ENCODE assay signal across 15 mouse cellular contexts in genomic region chr4:129373202-129373976, GRCm38 (mm10). TPM values are rescaled to one million over a fixed set of nuclear protein-coding genes. Genes with fewer than 3 reads are reported as not detected.
DNase-seq lines count a peak whose midpoint lies in the region; ATAC-seq and TF ChIP-seq lines count a peak whose summit lies in the region.
"Had no signal": no experiment of that assay in that cellular context is flagged by ENCODE, and none has a peak within 500 bp of the region (broad histone marks: within the 10 kb centered on the region; RNA-seq: fewer than 3 reads in every experiment).

No protein-coding gene starts in this region.

- no peaks in the 10 kb centered on the region for H3K36me3 ChIP-seq in kidney, postnatal 0 days (ENCODE audit: insufficient read depth, low read length)
- H3K36me3 ChIP-seq: embryonic facial prominence, embryonic 12.5 days; neural tube, embryonic 12.5 days had no signal

- 0 out of 2 replicates have a peak, but pooled peaks cover 8% of the 10 kb centered on the region for H3K4me1 ChIP-seq in kidney, postnatal 0 days (replicated peaks; ENCODE audit: insufficient read depth, low read length)
- H3K4me1 ChIP-seq in bone marrow, adult 2 months (ENCODE audit: control insufficient read depth, insufficient read depth, low read length): peaks cover 3% of the 10 kb centered on the region
- H3K4me1 ChIP-seq: embryonic facial prominence, embryonic 12.5 days had no signal

- no peak overlapping the region for H3K27ac ChIP-seq in kidney, postnatal 0 days
- H3K27ac ChIP-seq in bone marrow, adult 2 months (ENCODE audit: control insufficient read depth, insufficient read depth, low read depth, low read length, poor library complexity): 0 out of 2 replicates have a peak overlapping the region, but pooled peaks have one; percentile 6
- H3K27ac ChIP-seq: embryonic facial prominence, embryonic 12.5 days; forebrain, embryonic 13.5 days; midbrain, embryonic 13.5 days; neural tube, embryonic 12.5 days had no signal

- no peak for TF ChIP-seq CTCF in kidney, postnatal 0 days (IDR thresholded peaks at IDR 0.05; ENCODE audit: low read depth)
- no peak for TF ChIP-seq CTCF in bone marrow, adult 2 months (IDR thresholded peaks at IDR 0.05; ENCODE audit: control insufficient read depth, insufficient read depth, low read length)

- H3K9ac ChIP-seq in kidney, postnatal 0 days (ENCODE audit: low read depth, low read length): no peak overlapping the region
- H3K9ac ChIP-seq: embryonic facial prominence, embryonic 12.5 days; forebrain, embryonic 13.5 days; midbrain, embryonic 13.5 days; neural tube, embryonic 12.5 days had no signal

- H3K27me3 ChIP-seq in kidney, postnatal 0 days (ENCODE audit: insufficient read depth, low read length): no peaks in the 10 kb centered on the region
- H3K27me3 ChIP-seq: neural tube, embryonic 12.5 days had no signal

- H3K4me3 ChIP-seq in kidney, postnatal 0 days (replicated peaks; ENCODE audit: low read depth, low read length): no peak overlapping the region
- H3K4me3 ChIP-seq in bone marrow, adult 2 months (replicated peaks; ENCODE audit: control insufficient read depth, low read depth, low read length): no peak overlapping the region
- H3K4me3 ChIP-seq: embryonic facial prominence, embryonic 12.5 days; forebrain, embryonic 13.5 days; midbrain, embryonic 13.5 days; neural tube, embryonic 12.5 days had no signal

- no peaks in the 10 kb centered on the region for H3K9me3 ChIP-seq in kidney, postnatal 0 days (replicated peaks; ENCODE audit: low read length)
- H3K9me3 ChIP-seq: embryonic facial prominence, embryonic 12.5 days; forebrain, embryonic 13.5 days; midbrain, embryonic 13.5 days; neural tube, embryonic 12.5 days had no signal

- no peak for TF ChIP-seq POLR2A in bone marrow, adult 2 months (IDR thresholded peaks at IDR 0.05; ENCODE audit: borderline replicate concordance, control insufficient read depth, low read depth, low read length)

- DNase-seq in kidney, postnatal 0 days (ENCODE audit: low spot score): peak; percentile 49
- no peak for DNase-seq in kidney, adult 9 months
- DNase-seq in CD4-positive helper T cell, adult 2 months (ENCODE audit: low read depth, low spot score): peak; percentile 27
- no peak for DNase-seq in yolk sac, embryonic 10.5 days (ENCODE audit: low spot score)
- no peak for DNase-seq in gastrocnemius, adult 18-20 months (ENCODE audit: low spot score)
- no peak for DNase-seq in cerebellum, adult 18-20 months
- DNase-seq: adrenal gland, postnatal 36 days; cerebellum, adult 11-12 months; lung, postnatal 14 days had no signal

- no peak overlapping the region for H3K4me2 ChIP-seq in kidney, postnatal 0 days (ENCODE audit: low read length)
- H3K4me2 ChIP-seq: embryonic facial prominence, embryonic 12.5 days; forebrain, embryonic 13.5 days; midbrain, embryonic 13.5 days; neural tube, embryonic 12.5 days had no signal

- WGBS in kidney, postnatal 0 days: 41% methylated on average over 8 of the region's 8 CpGs
- 46% methylated on average over 8 of the region's 8 CpGs for WGBS in bone marrow, adult 2 months

- no peak for ATAC-seq in kidney, postnatal 0 days (replicated peaks; ENCODE audit: low FRiP score, low read depth)
- ATAC-seq in megakaryocyte progenitor cell, adult 5-6 weeks (replicated peaks; ENCODE audit: poor library complexity): 0 out of 2 replicates have a peak, but pooled peaks have one; percentile 30
- ATAC-seq: forebrain, embryonic 13.5 days; midbrain, embryonic 13.5 days had no signal

RNA-seq across cellular contexts. Expression of gene Zbtb8a, which starts 4.5 kb away (rescaled TPM):
- polyA plus RNA-seq in kidney, postnatal 0 days (2015; fragmentation: Nextera tagmentation; extraction: Ambion mirVana): 12.3 and 13.7 TPM in 2 replicates
- 1.3 and 4.9 TPM in 2 replicates for polyA plus RNA-seq in bone marrow, adult 2 months (2011; ENCODE audit: insufficient read depth, insufficient read length, low replicate concordance, missing spikeins)
- total RNA-seq in megakaryocyte progenitor cell, adult 5-6 weeks (2015): 2.1 and 2.6 TPM in 2 replicates
- 5.4 and 7.3 TPM in 2 replicates for total RNA-seq in megakaryocyte progenitor cell, adult 5-6 weeks (2017)
- under 1 TPM; 0.59 to 0.82 TPM for total RNA-seq in gastrocnemius, adult 18-20 months (2021)

RNA-seq across cellular contexts. Expression of gene Zbtb8os, which starts 37.9 kb away (rescaled TPM):
- polyA plus RNA-seq in kidney, postnatal 0 days (2015; fragmentation: Nextera tagmentation; extraction: Ambion mirVana): 55.9 and 60.8 TPM in 2 replicates
- 22.7 and 62.2 TPM in 2 replicates for polyA plus RNA-seq in bone marrow, adult 2 months (2011; ENCODE audit: insufficient read depth, insufficient read length, low replicate concordance, missing spikeins)
- 81.4 and 89.6 TPM in 2 replicates for total RNA-seq in megakaryocyte progenitor cell, adult 5-6 weeks (2015)
- total RNA-seq in megakaryocyte progenitor cell, adult 5-6 weeks (2017): 94.6 and 102 TPM in 2 replicates
- 10 to 100 TPM; 24.9 to 30.2 TPM for total RNA-seq in gastrocnemius, adult 18-20 months (2021)

RNA-seq across cellular contexts. Expression of gene Rbbp4, which starts 38.2 kb away (rescaled TPM):
- polyA plus RNA-seq in kidney, postnatal 0 days (2015; fragmentation: Nextera tagmentation; extraction: Ambion mirVana): 339 and 363 TPM in 2 replicates
- 178 and 215 TPM in 2 replicates for polyA plus RNA-seq in bone marrow, adult 2 months (2011; ENCODE audit: insufficient read depth, insufficient read length, low replicate concordance, missing spikeins)
- 233 and 259 TPM in 2 replicates for total RNA-seq in megakaryocyte progenitor cell, adult 5-6 weeks (2015)
- 122 and 137 TPM in 2 replicates for total RNA-seq in megakaryocyte progenitor cell, adult 5-6 weeks (2017)
- total RNA-seq in gastrocnemius, adult 18-20 months (2021): 10 to 100 TPM; 34.6 to 45.1 TPM

Comparison
In these comparisons a context has a peak if more than half of its experiments do, and no peak if none do; other contexts are left out.
1. DNase-seq: peak in kidney, postnatal 0 days (single experiment) and CD4-positive helper T cell, adult 2 months (single experiment); none in kidney, adult 9 months (single experiment), yolk sac, embryonic 10.5 days (single experiment), gastrocnemius, adult 18-20 months (single experiment) and cerebellum, adult 18-20 months (0 of 2).